Mouse (Mus musculus) mouse trophoblast stem cell (cell line): ENCODE data around the gene Tbc1d22a.

Experiments used
- in situ Hi-C, 2 experiments: fragments of 300-500 bp; cut with MseI, MboI; formaldehyde crosslinking; loops; 2 replicates in 1 of 2; 3 replicates in 1 of 2; pipeline ENCODE4 v1.15.1; 2025

Gene Tbc1d22a

DNA sequence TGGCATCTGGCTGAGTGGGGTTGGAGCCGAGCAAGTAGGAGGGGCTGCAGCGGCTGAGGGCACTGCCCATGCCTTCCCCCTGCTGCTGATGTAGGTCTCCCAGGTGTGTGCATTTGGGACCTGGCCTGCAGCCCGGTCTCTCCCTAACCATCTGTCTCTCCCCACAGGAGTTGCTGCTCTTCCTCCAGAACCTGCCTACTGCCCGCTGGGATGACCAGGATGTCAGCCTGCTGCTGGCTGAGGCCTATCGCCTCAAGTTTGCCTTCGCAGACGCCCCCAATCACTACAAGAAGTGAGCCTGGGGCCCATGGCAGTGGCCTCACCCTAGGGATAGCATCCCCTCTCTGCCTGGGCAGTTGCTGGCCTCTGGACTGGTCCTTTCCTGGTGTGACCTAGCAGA, 282.4 kb downstream of the Tbc1d22a start:
- in situ Hi-C loops = no loop called here

- in situ Hi-C loops = no loop called here
Observed at GRCm38 (mm10) chr15:86500536-86500935, 286.3 kb downstream of the Tbc1d22a start.

GRCm38 (mm10) chr15:86503413-86503812, 289.2 kb downstream of the Tbc1d22a start:
- in situ Hi-C loops = no loop called here

DNA sequence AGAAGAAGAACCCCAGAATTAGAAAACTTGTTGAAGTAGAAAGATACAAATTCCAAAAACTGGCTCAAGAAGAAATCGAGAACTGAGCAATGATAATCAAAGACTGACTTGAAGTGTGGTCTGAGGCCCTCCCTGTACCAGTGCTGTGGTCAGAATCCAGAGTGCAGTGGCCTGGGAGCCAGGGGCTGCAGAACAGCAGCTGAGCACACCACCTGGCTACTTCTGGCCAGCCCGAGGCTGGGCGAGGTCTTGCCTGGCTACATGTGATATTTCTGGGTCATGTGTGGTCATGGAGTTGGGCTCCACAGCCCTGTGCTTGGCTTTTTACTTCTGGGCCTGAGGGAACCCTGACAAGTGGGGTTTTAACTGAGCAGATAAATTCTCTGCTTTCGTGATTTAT, 292.4 kb downstream of the Tbc1d22a start:
- in situ Hi-C loops = no loop called here

DNA sequence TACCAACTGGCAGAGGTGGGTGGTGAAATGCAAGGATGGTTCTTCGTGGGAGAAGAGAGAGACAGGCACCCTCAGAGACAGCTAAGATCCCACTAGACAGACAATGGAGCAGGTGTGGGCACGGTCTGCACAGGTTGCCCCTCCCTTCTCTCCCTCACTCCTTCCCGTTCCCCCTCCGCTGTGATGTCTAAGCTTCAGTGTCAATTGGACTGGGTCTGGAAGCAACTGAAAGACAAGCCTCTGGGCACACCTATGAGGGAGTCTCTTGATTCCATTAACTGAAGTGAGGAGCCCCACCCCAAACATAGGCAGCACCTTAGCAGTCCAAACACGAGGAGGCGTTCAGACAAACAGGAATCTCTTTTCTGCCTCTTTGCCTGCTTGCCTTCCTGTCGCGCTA, 293.3 kb downstream of the Tbc1d22a start:
- in situ Hi-C loops = no loop called here

DNA sequence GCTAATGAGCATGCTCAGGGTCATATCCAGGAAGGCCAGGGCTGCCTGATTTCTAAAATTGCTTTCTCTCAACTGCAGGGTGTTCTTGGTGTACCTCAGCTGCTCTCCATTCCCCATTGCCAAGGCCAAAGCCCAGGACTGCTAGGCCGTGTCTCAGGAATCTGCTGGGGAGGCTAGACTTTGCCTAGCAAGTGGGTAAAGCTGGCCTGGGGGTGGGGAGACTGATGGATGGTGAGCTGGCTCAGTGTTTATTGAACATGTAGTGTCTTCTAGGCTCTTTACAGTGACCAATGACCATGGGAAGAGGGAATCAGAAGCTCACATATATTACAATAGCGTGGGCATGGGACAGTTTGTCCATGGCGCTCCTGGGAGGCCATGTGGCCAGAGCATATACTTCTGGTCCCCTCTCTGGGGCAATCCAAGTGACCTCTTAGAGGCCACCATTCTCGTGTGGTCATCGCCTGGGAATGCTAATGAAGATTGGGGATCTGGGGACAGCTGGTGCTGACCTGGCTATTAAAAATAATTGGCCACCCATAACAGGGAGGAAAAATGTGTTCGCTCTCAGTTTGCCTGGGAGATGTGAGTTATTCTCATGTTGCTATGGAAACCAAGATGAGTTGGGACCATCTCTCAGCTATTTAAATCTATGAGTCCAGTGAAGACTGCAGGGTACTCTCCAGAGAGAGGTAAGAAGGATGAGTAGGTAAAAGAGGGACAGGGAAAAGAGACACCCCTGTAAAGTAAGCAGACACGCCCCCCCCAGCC, 294.3 kb downstream of the Tbc1d22a start:
- in situ Hi-C loops = no loop called here

GRCm38 (mm10) chr15:86509601-86510000, 295.3 kb downstream of the Tbc1d22a start:
- in situ Hi-C loops = no loop called here

- in situ Hi-C loops = no loop called here
Observed at GRCm38 (mm10) chr15:86511181-86511580, 296.9 kb downstream of the Tbc1d22a start.

- in situ Hi-C loops = no loop called here
Observed at GRCm38 (mm10) chr15:86513336-86513735, 299.1 kb downstream of the Tbc1d22a start.

DNA sequence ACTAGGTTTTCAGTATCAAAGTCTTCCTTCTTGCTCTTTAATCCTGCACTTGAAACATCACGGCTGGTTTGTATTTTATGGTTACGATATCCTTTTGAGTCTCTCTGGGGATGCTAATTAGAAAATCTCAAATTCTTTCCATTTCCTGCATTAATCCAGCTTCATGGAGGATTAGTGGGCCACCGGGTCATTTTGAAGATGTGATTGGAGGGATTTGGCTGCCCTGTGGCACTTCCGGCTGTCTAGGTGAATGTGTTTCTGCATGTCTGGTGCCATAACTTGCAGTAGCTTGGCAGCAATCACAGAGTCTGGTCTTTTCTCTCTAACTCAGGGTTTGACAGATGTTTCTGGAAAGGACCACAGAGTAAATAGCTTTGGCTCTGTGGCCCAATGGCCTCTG, 305.9 kb downstream of the Tbc1d22a start:
- in situ Hi-C loops = no loop called here

DNA sequence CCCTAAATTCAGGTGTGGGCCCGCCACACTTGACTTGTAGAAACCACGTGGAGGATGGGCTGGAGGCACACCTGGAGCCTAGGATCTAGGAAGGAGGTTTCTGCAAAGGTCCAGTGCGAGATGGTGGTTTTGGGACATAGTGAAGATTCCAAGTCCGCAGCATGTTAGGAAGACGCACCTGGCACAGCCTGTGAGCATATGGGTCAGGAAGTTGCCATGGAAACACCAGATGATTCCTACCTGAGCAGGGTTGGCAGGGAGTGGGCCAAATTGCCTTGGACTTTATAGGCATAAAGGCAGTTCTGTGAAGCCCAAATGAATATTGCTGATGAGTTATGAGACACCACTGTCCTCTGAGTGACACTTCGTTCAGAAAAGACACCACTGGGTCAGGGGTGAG, 321.1 kb downstream of the Tbc1d22a start:
- in situ Hi-C loops = no loop called here

DNA sequence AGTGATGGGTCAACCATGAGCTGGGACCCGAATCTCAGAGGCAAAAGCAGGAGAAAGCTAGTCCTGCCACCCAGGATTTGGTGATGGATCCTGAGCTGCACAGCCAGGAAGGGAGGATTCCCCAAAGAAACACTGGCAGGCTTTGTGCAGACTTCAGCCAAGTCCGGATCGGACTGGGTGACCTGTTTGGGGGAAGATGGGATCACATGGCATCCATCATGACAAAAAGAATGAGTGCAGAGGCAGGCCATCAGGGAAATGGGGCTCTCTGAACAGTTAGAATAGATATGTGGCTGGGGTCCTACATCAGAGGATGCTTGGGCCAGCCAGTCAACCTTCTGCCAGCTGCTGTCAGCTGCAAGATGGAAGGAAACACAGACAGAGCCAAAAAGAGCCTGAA, 328.1 kb downstream of the Tbc1d22a start:
- in situ Hi-C loops = no loop called here

GRCm38 (mm10) chr15:86544122-86544795, 330.0 kb downstream of the Tbc1d22a start:
- in situ Hi-C loops = no loop called here
